Mouse (Mus musculus): Measurements from ENCODE around the gene Gm28374.

Gene Gm28374

GRCm38 (mm10) chr19:6056696-6057095, 25.4 kb downstream of the Gm28374 start:
- no peak for DNase-seq (ENCODE audit: low read depth)

- no peak for DNase-seq (ENCODE audit: low read depth)
Observed at GRCm38 (mm10) chr19:6054296-6054695, 27.8 kb downstream of the Gm28374 start.

GRCm38 (mm10) chr19:6052516-6052915, 29.5 kb downstream of the Gm28374 start:
- DNase-seq (ENCODE audit: low read depth), result no peak

- DNase-seq (ENCODE audit: low read depth), result no peak
Observed at GRCm38 (mm10) chr19:6048681-6049410, 33.2 kb downstream of the Gm28374 start.

- DNase-seq (ENCODE audit: low read depth), result no peak
Observed at GRCm38 (mm10) chr19:6047899-6048166, 34.2 kb downstream of the Gm28374 start.

- DNase-seq (ENCODE audit: low read depth), result peak; percentile 62
Observed at GRCm38 (mm10) chr19:6047154-6047898, 34.7 kb downstream of the Gm28374 start.

GRCm38 (mm10) chr19:6046294-6047153, 35.5 kb downstream of the Gm28374 start, which contains the start of gene Syvn1:
Gene Syvn1, plus strand, starts transcription at chr19:6046576.
- peak; percentile 95 for DNase-seq (ENCODE audit: low read depth)

- no peak for DNase-seq (ENCODE audit: low read depth)
Observed at GRCm38 (mm10) chr19:6045366-6046293, 36.4 kb downstream of the Gm28374 start.

- peak; percentile 81 for DNase-seq (ENCODE audit: low read depth)
Observed at GRCm38 (mm10) chr19:6044102-6044501, 38.0 kb downstream of the Gm28374 start.

GRCm38 (mm10) chr19:6042293-6042692, 39.8 kb downstream of the Gm28374 start:
- no peak for DNase-seq (ENCODE audit: low read depth)

GRCm38 (mm10) chr19:6040002-6040401, 42.1 kb downstream of the Gm28374 start:
- peak; percentile 43 for DNase-seq (ENCODE audit: low read depth)

GRCm38 (mm10) chr19:6038326-6038725, 43.7 kb downstream of the Gm28374 start:
- no peak for DNase-seq (ENCODE audit: low read depth)

GRCm38 (mm10) chr19:6037695-6038094, 44.4 kb downstream of the Gm28374 start:
- no peak for DNase-seq (ENCODE audit: low read depth)

GRCm38 (mm10) chr19:6035966-6036585, 46.0 kb downstream of the Gm28374 start:
- no peak for DNase-seq (ENCODE audit: low read depth)

GRCm38 (mm10) chr19:6030520-6031280, 51.4 kb downstream of the Gm28374 start:
- DNase-seq (ENCODE audit: low read depth), result peak; percentile 42

GRCm38 (mm10) chr19:6029426-6029825, 52.6 kb downstream of the Gm28374 start:
- DNase-seq (ENCODE audit: low read depth), result no peak

- DNase-seq (ENCODE audit: low read depth), result peak; percentile 82
Observed at GRCm38 (mm10) chr19:6028991-6029390, 53.1 kb downstream of the Gm28374 start.
